Mouse (Mus musculus) limb, embryonic 11.5 days (tissue): ENCODE measurements around the gene Cenpu. TPM values are rescaled to one million over a fixed set of nuclear protein-coding genes. Genes with fewer than 3 reads are reported as not detected.

Experiments
- ATAC-seq: fragments of 200-750 bp; cut with Nextera tagmentation; 2 replicates; pipeline ENCODE4 v1.8.0; 2017; ENCODE audit warnings: low read depth; ENCODE audit not compliant: insufficient number of reproducible peaks, low FRiP score, low TSS enrichment
- DNase-seq: peaks from one replicate; pipeline ENCODE4 v3.0.0-alpha.2; 2015; ENCODE audit warnings: low spot score
- H3K27ac ChIP-seq: fragments of 300-500 bp; sonication (generic); replicated peaks from 2 replicates; pipeline ENCODE4 v1.5.1; 2014; ENCODE audit warnings: low read depth, mild to moderate bottlenecking, low read length
- H3K27me3 ChIP-seq: fragments of 300-500 bp; sonication (generic); 2 replicates; pipeline ENCODE4 v1.6.1; 2014; ENCODE audit warnings: mild to moderate bottlenecking, low read length, mixed read lengths; ENCODE audit not compliant: control insufficient read depth, insufficient read depth
- H3K36me3 ChIP-seq: fragments of 300-500 bp; sonication (generic); 2 replicates; pipeline ENCODE4 v1.6.1; 2014; ENCODE audit warnings: mild to moderate bottlenecking, low read length, moderate library complexity, mixed read lengths; ENCODE audit not compliant: control insufficient read depth, insufficient read depth
- H3K4me1 ChIP-seq: fragments of 300-500 bp; sonication (generic); 2 replicates; pipeline ENCODE4 v1.6.1; 2014; ENCODE audit warnings: low read length, mixed read lengths; ENCODE audit not compliant: control insufficient read depth, insufficient read depth
- H3K4me2 ChIP-seq: fragments of 300-500 bp; sonication (generic); 2 replicates; pipeline ENCODE4 v1.6.1; 2014; ENCODE audit warnings: low read depth, mild to moderate bottlenecking, moderate library complexity; ENCODE audit not compliant: severe bottlenecking
- H3K4me3 ChIP-seq: fragments of 300-500 bp; sonication (generic); 2 replicates; pipeline ENCODE4 v1.5.1; 2014; ENCODE audit warnings: low read depth, low read length
- H3K9ac ChIP-seq: fragments of 300-500 bp; sonication (generic); 2 replicates; pipeline ENCODE4 v1.6.1; 2014; ENCODE audit warnings: mild to moderate bottlenecking, low read length
- H3K9me3 ChIP-seq: fragments of 300-500 bp; sonication (generic); 2 replicates; pipeline ENCODE4 v1.6.1; 2016; ENCODE audit warnings: low read length; ENCODE audit not compliant: control insufficient read depth
- WGBS: fragments of 180-500 bp; shearing (Covaris S2); extraction: QIAGEN DNeasy Blood & Tissue Kit; methylation state at CpG from one replicate; pipeline ENCODE4 v1.1.7; 2014; 5-methylcytosine and 5-hydroxymethylcytosine counted together
- polyA plus RNA-seq: library from polyadenylated mRNA; unstranded; fragments of >200 nt; fragmentation: Nextera tagmentation; extraction: Ambion mirVana; gene quantifications from 2 replicates; pipeline ENCODE4 v1.2.1, GENCODE M21; 2014

Gene Cenpu
- polyA plus RNA-seq, 1 experiment from 2014 or later = 27.9 TPM

DNA sequence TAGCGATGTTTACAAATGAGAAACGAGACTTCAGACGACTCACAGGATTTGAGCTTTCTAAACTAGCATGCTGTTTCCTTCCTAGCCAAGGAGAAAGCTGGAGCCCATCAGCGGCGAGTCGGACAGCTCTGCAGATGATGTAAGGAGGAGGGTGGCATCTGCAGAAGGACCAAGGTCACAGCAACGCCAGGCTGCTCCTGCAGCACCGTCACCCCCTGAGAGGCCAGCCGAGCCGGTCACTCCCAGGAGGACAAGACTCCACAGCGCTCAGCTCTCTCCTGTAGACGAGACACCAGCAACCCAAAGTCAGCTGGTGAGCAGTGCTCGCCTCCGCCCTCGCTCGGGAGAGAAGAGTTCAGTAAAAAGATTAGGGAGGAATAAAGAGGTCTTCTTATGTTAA, 10.5 kb downstream of the Cenpu start:
- Histone ChIP-seq H3K9me3 (no peaks in the 10 kb centered on the region), H3K27ac (no peak overlapping the region), H3K27me3 (no peaks in the 10 kb centered on the region), H3K4me1 (no peaks in the 10 kb centered on the region), H3K4me3 (no peak overlapping the region), H3K4me2 (no peak overlapping the region), H3K9ac (no peak overlapping the region), H3K36me3 (0 out of 2 replicates have a peak, but pooled peaks cover 2% of the 10 kb centered on the region)
- ATAC-seq = no peak
- DNase-seq = no peak
- 90% methylated on average over 16 of the region's 16 CpGs for WGBS

DNA sequence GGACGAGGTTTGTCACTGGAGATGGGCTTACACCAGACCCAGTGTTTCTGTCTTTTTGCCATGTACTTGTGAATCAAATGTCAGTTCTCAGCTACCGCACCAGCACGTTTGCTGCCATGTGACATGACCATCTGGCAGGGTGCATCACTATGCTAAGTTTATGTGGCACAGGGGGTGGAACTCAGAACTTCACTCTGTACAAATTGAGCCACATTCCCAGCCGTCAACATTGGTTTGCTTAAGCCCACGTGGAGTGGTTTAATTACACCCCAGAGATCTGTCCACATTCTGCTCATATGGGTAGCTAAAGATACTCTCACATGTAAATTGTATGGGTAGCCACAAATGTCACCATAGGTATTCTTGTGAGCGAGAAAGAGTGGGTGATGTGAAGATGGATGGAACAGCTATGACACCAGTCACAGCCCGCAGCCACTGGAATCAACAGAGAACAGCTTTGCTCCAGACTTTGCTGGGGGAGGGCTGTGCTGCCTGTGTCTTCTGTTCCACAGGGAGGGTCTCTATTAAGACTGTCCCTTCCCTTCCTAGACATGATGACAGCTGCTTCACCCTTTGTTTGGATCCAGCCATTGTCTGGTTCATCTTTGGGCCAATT, 15.2 kb downstream of the Cenpu start:
- no peak overlapping the region for H3K4me2 ChIP-seq
- no peak for DNase-seq
- H3K4me1 ChIP-seq = no peaks in the 10 kb centered on the region
- no peaks in the 10 kb centered on the region for H3K9me3 ChIP-seq
- no peak overlapping the region for H3K4me3 ChIP-seq
- H3K27me3 ChIP-seq = no peaks in the 10 kb centered on the region
- H3K9ac ChIP-seq = no peak overlapping the region
- H3K27ac ChIP-seq = no peak overlapping the region
- WGBS = 88% methylated on average over 7 of the region's 7 CpGs
- 0 out of 2 replicates have a peak, but pooled peaks cover 2% of the 10 kb centered on the region for H3K36me3 ChIP-seq
- ATAC-seq = no peak

DNA sequence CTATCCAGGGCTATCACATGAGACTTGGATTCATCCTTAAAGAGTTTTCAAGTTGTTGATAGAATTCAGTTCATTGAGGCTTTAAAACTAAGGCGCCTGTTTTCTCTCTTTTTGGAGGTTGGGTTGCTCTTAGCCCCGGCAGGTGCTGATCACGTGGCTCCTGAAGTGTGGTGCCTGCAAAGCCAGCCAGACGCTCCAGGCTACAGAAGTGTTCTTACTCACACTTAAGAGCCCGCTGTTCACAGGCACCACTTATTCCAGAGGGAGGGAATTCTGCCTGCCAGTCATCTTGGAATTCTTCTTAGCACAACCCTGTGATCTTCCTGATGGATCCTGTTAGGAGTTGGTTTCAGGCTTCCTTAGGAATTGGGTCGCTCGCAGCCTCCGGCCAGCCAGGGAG, 16.1 kb downstream of the Cenpu start:
- H3K4me2 ChIP-seq = no peak overlapping the region
- H3K4me3 ChIP-seq = no peak overlapping the region
- H3K9ac ChIP-seq = no peak overlapping the region
- WGBS = 78% methylated on average over 8 of the region's 8 CpGs
- no peaks in the 10 kb centered on the region for H3K36me3 ChIP-seq
- H3K27me3 ChIP-seq = no peaks in the 10 kb centered on the region
- H3K4me1 ChIP-seq = no peaks in the 10 kb centered on the region
- H3K9me3 ChIP-seq = no peaks in the 10 kb centered on the region
- ATAC-seq (no peak), DNase-seq (no peak)
- H3K27ac ChIP-seq = no peak overlapping the region

DNA sequence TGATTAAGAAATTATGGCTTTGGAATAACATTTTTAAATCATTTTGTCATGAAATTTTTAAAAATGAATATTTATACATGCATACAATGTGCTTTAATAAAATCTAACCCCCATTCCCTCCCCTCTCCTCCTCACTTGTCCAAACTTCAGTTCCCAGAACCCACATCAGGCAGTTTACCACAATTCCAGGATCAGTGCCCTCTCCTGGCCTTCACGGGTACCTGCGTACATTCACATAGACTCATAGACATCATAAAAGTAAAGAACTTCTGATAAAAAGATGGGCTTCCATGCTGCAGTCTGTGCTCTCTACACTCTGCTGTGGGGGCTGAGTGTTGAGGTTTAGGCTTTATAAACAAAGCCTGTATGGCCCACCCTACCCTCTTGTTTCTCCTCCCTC, 17.1 kb downstream of the Cenpu start:
- DNase-seq (no peak), ATAC-seq (no peak)
- H3K4me3 ChIP-seq = no peak overlapping the region
- H3K36me3 ChIP-seq = no peaks in the 10 kb centered on the region
- no peak overlapping the region for H3K4me2 ChIP-seq
- H3K4me1 ChIP-seq = no peaks in the 10 kb centered on the region
- no peak overlapping the region for H3K27ac ChIP-seq
- 77% methylated on average over 2 of the region's 2 CpGs for WGBS
- H3K27me3 ChIP-seq = no peaks in the 10 kb centered on the region
- H3K9ac ChIP-seq = no peak overlapping the region
- H3K9me3 ChIP-seq = no peaks in the 10 kb centered on the region

DNA sequence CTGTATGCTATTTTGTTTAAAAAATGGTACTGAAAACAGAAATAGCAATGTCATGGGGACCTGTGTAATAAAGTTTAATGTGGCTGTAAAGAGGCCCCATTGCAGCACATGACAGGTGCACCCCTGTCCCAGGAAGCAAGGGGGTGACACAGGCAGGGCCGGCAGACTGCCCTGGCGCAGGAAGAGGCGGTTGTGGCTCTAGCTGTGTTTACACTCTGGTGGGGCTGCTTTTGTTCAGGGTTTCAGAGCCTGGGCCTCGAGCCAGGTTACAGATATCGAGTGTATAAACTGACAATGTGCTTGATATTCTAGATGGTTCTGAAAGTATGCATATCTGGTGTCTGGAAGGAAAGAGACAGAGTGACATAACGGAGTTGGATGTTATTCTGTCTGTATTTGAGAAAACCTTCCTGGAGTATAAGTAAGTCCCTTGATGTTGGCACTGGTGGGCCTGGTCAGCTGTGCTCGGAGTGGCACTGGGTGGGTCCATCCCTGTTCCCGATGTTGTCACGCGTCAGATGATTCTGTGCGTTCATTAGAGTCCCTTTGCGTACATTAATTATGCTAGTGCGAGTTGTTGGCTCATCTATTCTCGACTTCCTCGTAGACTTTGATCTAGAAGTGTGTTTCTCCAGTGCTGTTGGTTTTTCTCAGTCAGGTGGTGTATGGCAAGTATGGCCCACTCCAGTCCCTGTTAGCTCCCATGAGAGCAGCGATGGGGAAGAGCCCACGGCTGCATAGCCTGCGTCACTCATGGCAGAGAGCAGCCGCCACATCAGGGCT, 18.0 kb downstream of the Cenpu start:
- H3K4me1 ChIP-seq = no peaks in the 10 kb centered on the region
- H3K27me3 ChIP-seq = no peaks in the 10 kb centered on the region
- H3K4me2 ChIP-seq = no peak overlapping the region
- H3K4me3 ChIP-seq = no peak overlapping the region
- H3K27ac ChIP-seq = no peak overlapping the region
- no peaks in the 10 kb centered on the region for H3K36me3 ChIP-seq
- H3K9ac ChIP-seq = no peak overlapping the region
- no peak for DNase-seq
- no peaks in the 10 kb centered on the region for H3K9me3 ChIP-seq
- no peak for ATAC-seq
- 90% methylated on average over 19 of the region's 19 CpGs for WGBS

DNA sequence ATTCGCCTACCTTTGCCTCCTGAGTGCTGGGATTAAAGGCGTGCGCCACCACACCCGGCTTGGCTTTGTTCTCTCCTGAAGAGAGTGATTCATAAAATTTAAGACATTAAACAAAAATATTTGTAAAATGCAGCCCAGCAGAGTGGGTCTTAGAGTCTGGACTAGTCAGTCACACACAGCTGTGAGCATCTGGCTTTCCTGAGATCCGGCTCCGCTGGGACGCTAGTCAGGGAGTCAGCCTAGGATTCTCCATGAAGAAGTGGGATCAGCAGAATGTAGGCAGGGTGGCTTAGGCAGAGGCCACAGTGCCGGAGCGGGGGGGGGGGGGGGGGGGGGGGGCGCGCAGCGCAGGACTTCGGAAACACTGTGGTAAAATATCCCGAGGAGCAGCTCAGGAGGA, 18.8 kb downstream of the Cenpu start:
- Histone ChIP-seq H3K27me3 (no peaks in the 10 kb centered on the region), H3K4me3 (no peak overlapping the region), H3K4me1 (no peaks in the 10 kb centered on the region), H3K27ac (no peak overlapping the region), H3K36me3 (no peaks in the 10 kb centered on the region), H3K9ac (no peak overlapping the region), H3K9me3 (no peaks in the 10 kb centered on the region), H3K4me2 (no peak overlapping the region)
- WGBS = 95% methylated on average over 9 of the region's 14 CpGs
- ATAC-seq (no peak), DNase-seq (no peak)

DNA sequence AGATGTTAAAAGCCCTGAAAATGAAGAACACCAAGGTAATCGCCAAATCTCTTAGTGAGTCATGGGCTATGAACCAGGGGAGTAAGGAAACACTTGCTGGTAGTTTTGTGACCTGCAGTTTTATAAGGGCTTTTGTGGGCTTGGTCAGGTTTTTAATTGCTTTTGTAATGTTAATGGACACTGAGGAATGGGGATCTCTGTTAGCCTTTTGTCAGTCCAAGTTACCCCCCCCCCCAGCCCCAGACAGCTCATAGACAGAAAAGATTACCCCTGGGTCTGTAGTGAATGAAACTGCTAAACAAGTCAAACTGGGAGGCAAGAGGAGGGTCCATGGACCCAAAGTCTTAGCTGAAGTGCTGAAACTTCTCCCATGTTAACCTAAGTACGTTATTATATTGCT, 21.6 kb downstream of the Cenpu start:
- Histone ChIP-seq H3K9me3 (no peaks in the 10 kb centered on the region), H3K27me3 (no peaks in the 10 kb centered on the region), H3K9ac (no peak overlapping the region), H3K4me3 (no peak overlapping the region), H3K36me3 (peaks cover 7% of the 10 kb centered on the region; the same call in 1 of the 2 replicates), H3K27ac (no peak overlapping the region), H3K4me1 (no peaks in the 10 kb centered on the region), H3K4me2 (no peak overlapping the region)
- ATAC-seq (no peak), DNase-seq (no peak)
- 82% methylated on average over 2 of the region's 2 CpGs for WGBS

DNA sequence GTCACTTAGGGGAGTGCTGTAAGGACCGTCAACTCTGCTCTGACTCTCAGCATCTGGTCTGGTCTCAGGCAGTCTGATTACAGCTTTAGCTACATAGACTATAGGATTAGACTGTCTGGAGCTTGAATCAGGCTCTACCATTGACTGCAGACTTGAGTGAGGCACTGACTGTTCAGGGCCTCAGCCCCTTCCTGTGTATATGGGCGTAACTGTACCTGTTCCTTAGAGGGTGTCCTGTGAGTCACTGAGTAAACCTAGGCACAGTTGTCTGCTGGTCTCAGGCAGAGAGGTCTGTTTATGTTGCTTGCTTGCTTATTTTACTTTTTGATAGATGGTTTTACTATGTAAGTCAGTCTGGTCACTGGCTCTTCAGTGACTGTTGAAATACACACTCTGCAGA, 22.1 kb downstream of the Cenpu start:
- ATAC-seq = no peak
- Histone ChIP-seq H3K4me3 (no peak overlapping the region), H3K9me3 (no peaks in the 10 kb centered on the region), H3K36me3 (peaks cover 8% of the 10 kb centered on the region; the same call in 1 of the 2 replicates), H3K27me3 (no peaks in the 10 kb centered on the region), H3K9ac (no peak overlapping the region), H3K4me2 (no peak overlapping the region), H3K4me1 (no peaks in the 10 kb centered on the region), H3K27ac (no peak overlapping the region)
- DNase-seq = no peak
- WGBS = 93% methylated on average over 2 of the region's 2 CpGs
